Mouse (Mus musculus) c-Kit-negative CD71-positive TER-119-positive erythroid progenitor cells, embryonic 14.5 days (primary cell): Measurements from ENCODE around the gene Psg19.

ENCODE experiments used
- DNase-seq: peaks from one replicate; pipeline ENCODE4 v3.0.0-alpha.2; 2013; ENCODE audit warnings: low read depth, low spot score

Gene Psg19

GRCm38 (mm10) chr7:18746189-18746860 lies 52.0 kb downstream of the Psg19 start:
- DNase-seq: no peak
